Mouse (Mus musculus) stomach, postnatal 0 days (tissue): ENCODE results near the gene Mcoln2. TPM values are rescaled to one million over a fixed set of nuclear protein-coding genes. Genes with fewer than 3 reads are reported as not detected.

ENCODE experiments used
- ATAC-seq: fragments of 200-750 bp; cut with Nextera tagmentation; 2 replicates; pipeline ENCODE4 v1.8.0; 2017; ENCODE audit not compliant: low FRiP score, low TSS enrichment
- DNase-seq: peaks from one replicate; pipeline ENCODE4 v3.0.0-alpha.2; 2016; ENCODE audit warnings: low spot score
- H3K27ac ChIP-seq: fragments of 300-500 bp; sonication (generic); replicated peaks from 2 replicates; pipeline ENCODE4 v1.5.1; 2014; ENCODE audit warnings: mild to moderate bottlenecking, control low read depth
- H3K27me3 ChIP-seq: fragments of 300-500 bp; sonication (generic); 2 replicates; pipeline ENCODE4 v1.6.1; 2014; ENCODE audit warnings: low read length; ENCODE audit not compliant: control insufficient read depth, insufficient read depth
- H3K36me3 ChIP-seq: fragments of 300-500 bp; sonication (generic); 2 replicates; pipeline ENCODE4 v1.6.1; 2014; ENCODE audit warnings: low read length, mixed read lengths; ENCODE audit not compliant: control insufficient read depth, insufficient read depth
- H3K4me1 ChIP-seq: fragments of 300-500 bp; sonication (generic); replicated peaks from 2 replicates; pipeline ENCODE4 v1.6.1; 2014; ENCODE audit warnings: antibody characterized with exemption; ENCODE audit not compliant: control insufficient read depth, insufficient read depth
- H3K4me2 ChIP-seq: fragments of 300-500 bp; sonication (generic); replicated peaks from 2 replicates; pipeline ENCODE4 v1.6.1; 2014; ENCODE audit warnings: low read depth, mild to moderate bottlenecking, control low read depth, moderate library complexity
- H3K4me3 ChIP-seq: fragments of 300-500 bp; sonication (generic); 2 replicates; pipeline ENCODE4 v1.5.1; 2014; ENCODE audit warnings: low read depth, low read length, control low read depth
- H3K9ac ChIP-seq: fragments of 300-500 bp; sonication (generic); 2 replicates; pipeline ENCODE4 v1.6.1; 2014; ENCODE audit warnings: mild to moderate bottlenecking, low read length, control low read depth, mixed read lengths
- H3K9me3 ChIP-seq: fragments of 300-500 bp; sonication (generic); 2 replicates; pipeline ENCODE4 v1.6.1; 2016; ENCODE audit warnings: low read length; ENCODE audit not compliant: control insufficient read depth
- CTCF ChIP-seq: IDR thresholded peaks from 2 replicates; pipeline ENCODE4 v1.5.1; 2016; ENCODE audit warnings: antibody characterized with exemption, low read depth, mild to moderate bottlenecking, moderate library complexity
- EP300 ChIP-seq: optimal IDR thresholded peaks from 2 replicates; pipeline ENCODE3; 2016; ENCODE audit warnings: antibody characterized with exemption
- WGBS: fragments of 180-500 bp; shearing (Covaris S2); extraction: QIAGEN DNeasy Blood & Tissue Kit; methylation state at CpG from one replicate; pipeline ENCODE4 v1.1.7; 2014; 5-methylcytosine and 5-hydroxymethylcytosine counted together
- polyA plus RNA-seq: library from polyadenylated mRNA; unstranded; fragments of >200 nt; fragmentation: Nextera tagmentation; extraction: Ambion mirVana; gene quantifications from 2 replicates; pipeline ENCODE4 v1.2.1, GENCODE M21; 2015

Gene Mcoln2
- polyA plus RNA-seq, 1 experiment from 2014 or later: 1.9 TPM

GRCm38 (mm10) chr3:146169356-146169755 is 19.7 kb downstream of the Mcoln2 start:
- H3K27me3 ChIP-seq: no peaks in the 10 kb centered on the region
- no peaks in the 10 kb centered on the region for H3K4me1 ChIP-seq
- no peak overlapping the region for H3K4me3 ChIP-seq
- no peaks in the 10 kb centered on the region for H3K36me3 ChIP-seq
- ATAC-seq (no peak), DNase-seq (no peak)
- WGBS: 94% methylated on average over 4 of the region's 4 CpGs
- no peak overlapping the region for H3K27ac ChIP-seq
- H3K9me3 ChIP-seq: no peaks in the 10 kb centered on the region
- no peak for TF ChIP-seq CTCF
- no peak for TF ChIP-seq EP300
- no peak overlapping the region for H3K9ac ChIP-seq
- no peak overlapping the region for H3K4me2 ChIP-seq

- Histone ChIP-seq H3K36me3 (no peaks in the 10 kb centered on the region), H3K4me3 (no peak overlapping the region), H3K4me1 (no peaks in the 10 kb centered on the region), H3K27me3 (no peaks in the 10 kb centered on the region), H3K9ac (no peak overlapping the region), H3K9me3 (no peaks in the 10 kb centered on the region), H3K27ac (no peak overlapping the region), H3K4me2 (no peak overlapping the region)
- DNase-seq (no peak), ATAC-seq (no peak)
- TF ChIP-seq EP300 (no peak), CTCF (no peak)
- WGBS: 69% methylated on average over 5 of the region's 5 CpGs
Measured at GRCm38 (mm10) chr3:146173030-146173429, 23.4 kb downstream of the Mcoln2 start.

GRCm38 (mm10) chr3:146174215-146174614 is 24.6 kb downstream of the Mcoln2 start:
- no peak overlapping the region for H3K4me2 ChIP-seq
- TF ChIP-seq CTCF (no peak), EP300 (no peak)
- no peaks in the 10 kb centered on the region for H3K36me3 ChIP-seq
- DNase-seq: no peak
- H3K9me3 ChIP-seq: no peaks in the 10 kb centered on the region
- no peaks in the 10 kb centered on the region for H3K4me1 ChIP-seq
- ATAC-seq: no peak
- H3K27me3 ChIP-seq: no peaks in the 10 kb centered on the region
- no peak overlapping the region for H3K4me3 ChIP-seq
- 76% methylated on average over 9 of the region's 9 CpGs for WGBS
- no peak overlapping the region for H3K27ac ChIP-seq
- no peak overlapping the region for H3K9ac ChIP-seq

- Histone ChIP-seq H3K9ac (no peak overlapping the region), H3K36me3 (no peaks in the 10 kb centered on the region), H3K4me2 (peak overlapping the region; percentile 50; the same call in 1 of the 2 replicates), H3K27ac (no peak overlapping the region), H3K4me1 (no peaks in the 10 kb centered on the region), H3K27me3 (no peaks in the 10 kb centered on the region), H3K9me3 (no peaks in the 10 kb centered on the region), H3K4me3 (no peak overlapping the region)
- WGBS: 44% methylated on average over 7 of the region's 7 CpGs
- TF ChIP-seq EP300: no peak
- no peak for TF ChIP-seq CTCF
- DNase-seq: peak; percentile 20
- ATAC-seq: peak; percentile 53
Measured at GRCm38 (mm10) chr3:146177295-146177694, 27.7 kb downstream of the Mcoln2 start.

GRCm38 (mm10) chr3:146177748-146178582 is 28.3 kb downstream of the Mcoln2 start:
- no peaks in the 10 kb centered on the region for H3K9me3 ChIP-seq
- no peaks in the 10 kb centered on the region for H3K36me3 ChIP-seq
- no peak overlapping the region for H3K9ac ChIP-seq
- no peaks in the 10 kb centered on the region for H3K27me3 ChIP-seq
- H3K4me3 ChIP-seq: peak overlapping the region; percentile 11; the same call in 1 of the 2 replicates
- TF ChIP-seq EP300 (no peak), CTCF (peak; percentile 84)
- no peak overlapping the region for H3K27ac ChIP-seq
- no peaks in the 10 kb centered on the region for H3K4me1 ChIP-seq
- H3K4me2 ChIP-seq: peak overlapping the region; percentile 50
- WGBS: 3% methylated on average over 16 of the region's 16 CpGs
- peak; percentile 75 for ATAC-seq
- DNase-seq: peak; percentile 84

- Histone ChIP-seq H3K9me3 (no peaks in the 10 kb centered on the region), H3K27ac (no peak overlapping the region), H3K27me3 (no peaks in the 10 kb centered on the region), H3K4me3 (no peak overlapping the region), H3K9ac (no peak overlapping the region), H3K4me2 (no peak overlapping the region), H3K4me1 (no peaks in the 10 kb centered on the region), H3K36me3 (no peaks in the 10 kb centered on the region)
- ATAC-seq (peak; percentile 25; the same call in 1 of the 2 replicates), DNase-seq (peak; percentile 44)
- WGBS: 35% methylated on average over 2 of the region's 2 CpGs
- TF ChIP-seq CTCF (no peak), EP300 (no peak)
Measured at GRCm38 (mm10) chr3:146180341-146180740, 30.7 kb downstream of the Mcoln2 start.
